Mouse (Mus musculus) neural tube, embryonic 14.5 days (tissue): ENCODE measurements around the gene Mphosph9. TPM values are rescaled to one million over a fixed set of nuclear protein-coding genes. Genes with fewer than 3 reads are reported as not detected.

ENCODE experiments used
- ATAC-seq: fragments of 200-750 bp; cut with Nextera tagmentation; 2 replicates; pipeline ENCODE4 v1.8.0; 2017; ENCODE audit warnings: low read depth, mild to moderate bottlenecking, moderate TSS enrichment, moderate library complexity
- H3K27ac ChIP-seq: fragments of 300-500 bp; sonication (generic); 2 replicates; pipeline ENCODE4 v1.5.1; 2014; ENCODE audit warnings: low read depth, mild to moderate bottlenecking, control low read depth, low read length, moderate library complexity, mixed read lengths
- H3K27me3 ChIP-seq: fragments of 300-500 bp; sonication (generic); 2 replicates; pipeline ENCODE4 v1.6.1; 2014; ENCODE audit warnings: low read length; ENCODE audit not compliant: control insufficient read depth, insufficient read depth
- H3K36me3 ChIP-seq: fragments of 300-500 bp; sonication (generic); 2 replicates; pipeline ENCODE4 v1.6.1; 2014; ENCODE audit warnings: low read length, mixed read lengths; ENCODE audit not compliant: control insufficient read depth, insufficient read depth
- H3K4me1 ChIP-seq: fragments of 300-500 bp; sonication (generic); 2 replicates; pipeline ENCODE4 v1.6.1; 2014; ENCODE audit warnings: low read length; ENCODE audit not compliant: control insufficient read depth, insufficient read depth
- H3K4me2 ChIP-seq: fragments of 300-500 bp; sonication (generic); 2 replicates; pipeline ENCODE4 v1.6.1; 2014; ENCODE audit warnings: mild to moderate bottlenecking, low read depth, low read length, control low read depth
- H3K4me3 ChIP-seq: fragments of 300-500 bp; sonication (generic); 2 replicates; pipeline ENCODE4 v1.5.1; 2014; ENCODE audit warnings: low read depth, low read length, control low read depth, mixed read lengths
- H3K9ac ChIP-seq: fragments of 300-500 bp; sonication (generic); replicated peaks from 2 replicates; pipeline ENCODE4 v1.6.1; 2014; ENCODE audit warnings: low read depth, mild to moderate bottlenecking, control low read depth, low read length, mixed read lengths
- H3K9me3 ChIP-seq: fragments of 300-500 bp; sonication (generic); 2 replicates; pipeline ENCODE4 v1.6.1; 2016; ENCODE audit warnings: low read length; ENCODE audit not compliant: control insufficient read depth
- WGBS: fragments of 180-500 bp; shearing (Covaris S2); extraction: QIAGEN DNeasy Blood & Tissue Kit; methylation state at CpG from one replicate; pipeline ENCODE4 v1.1.7; 2014; 5-methylcytosine and 5-hydroxymethylcytosine counted together
- polyA plus RNA-seq: library from polyadenylated mRNA; unstranded; fragments of >200 nt; fragmentation: Nextera tagmentation; extraction: Ambion mirVana; gene quantifications from 2 replicates; pipeline ENCODE4 v1.2.1, GENCODE M21; 2014

Mphosph9 gene
- polyA plus RNA-seq, 1 experiment from 2014 or later = 18.8 TPM

DNA sequence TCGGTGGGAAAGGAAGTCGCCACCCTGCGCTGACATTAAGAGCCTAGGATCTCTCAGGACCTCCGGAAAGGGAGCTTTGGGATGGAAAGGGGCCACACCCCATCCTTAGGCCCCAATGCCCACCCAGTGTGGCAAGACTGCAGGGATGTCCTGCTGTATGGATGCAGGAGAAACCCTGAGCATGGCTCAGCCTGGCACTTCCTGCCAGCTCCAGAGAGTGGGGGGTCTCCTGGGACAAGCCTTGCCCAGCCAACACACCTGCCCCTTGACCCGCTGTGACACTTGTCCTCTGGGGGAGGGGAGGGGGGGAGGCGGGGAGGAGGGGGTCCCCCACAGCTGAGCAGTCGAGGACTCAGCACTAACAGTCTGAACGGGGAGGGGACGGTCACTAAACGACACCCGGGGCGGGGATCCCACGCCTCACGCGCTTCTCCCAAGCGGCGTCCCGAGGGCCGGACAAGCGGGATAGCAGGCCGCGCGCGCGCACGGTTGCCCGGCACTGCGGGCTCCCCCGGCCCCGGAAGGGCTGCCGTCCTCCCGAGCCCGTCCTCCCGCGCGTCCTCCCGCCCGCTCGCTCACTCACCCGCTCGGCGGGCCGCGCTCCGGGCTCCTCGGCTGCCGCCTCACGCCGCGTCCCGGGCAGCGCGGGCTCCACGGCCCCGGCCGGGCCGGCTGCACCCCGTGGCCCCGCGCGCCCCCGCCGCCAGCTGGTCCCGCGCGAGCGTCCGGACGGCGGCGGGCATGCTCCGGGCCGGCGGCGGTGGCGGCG, 78.7 kb downstream of the Mphosph9 start:
- Histone ChIP-seq H3K9me3 (no peaks in the 10 kb centered on the region), H3K27me3 (no peaks in the 10 kb centered on the region), H3K27ac (peak overlapping the region; percentile 69), H3K9ac (peak overlapping the region; percentile 80), H3K4me1 (peaks cover 11% of the 10 kb centered on the region), H3K4me3 (peak overlapping the region; percentile 61), H3K4me2 (peak overlapping the region; percentile 89), H3K36me3 (no peaks in the 10 kb centered on the region)
- under 1% methylated on average over 39 of the region's 77 CpGs for WGBS
- ATAC-seq = peak; percentile 74

DNA sequence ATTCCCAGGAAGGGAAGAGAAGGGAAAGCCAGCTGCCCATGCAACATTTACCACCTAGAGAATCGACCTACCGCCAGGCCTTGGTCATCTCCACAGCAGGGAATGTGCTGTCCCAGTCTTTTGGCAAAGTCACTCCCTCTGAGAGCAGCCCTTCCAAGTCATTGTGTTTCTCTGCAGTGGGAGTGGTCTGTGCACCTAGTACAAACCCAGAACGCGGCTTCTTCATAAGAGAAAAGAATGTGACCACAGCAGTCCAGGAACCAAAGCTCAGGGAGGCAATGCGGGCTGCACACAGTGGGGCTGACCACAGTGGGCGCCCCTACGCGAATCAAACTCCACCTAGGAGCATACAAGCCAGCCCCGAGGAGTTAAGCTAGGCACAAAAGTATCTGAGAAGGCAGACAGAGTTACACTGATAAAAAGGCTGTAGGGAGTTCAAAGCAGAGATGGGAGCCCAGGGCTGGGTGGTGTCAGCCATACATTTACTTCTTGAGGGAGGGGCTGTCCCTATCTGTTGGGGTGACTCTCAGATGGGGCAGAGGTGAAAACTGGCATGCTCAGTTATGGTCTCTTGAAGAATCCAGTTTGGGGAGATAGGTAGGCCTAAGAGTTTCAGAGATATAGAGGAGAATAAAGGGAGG, 79.7 kb downstream of the Mphosph9 start:
- Histone ChIP-seq H3K27me3 (no peaks in the 10 kb centered on the region), H3K36me3 (no peaks in the 10 kb centered on the region), H3K9ac (peak overlapping the region; percentile 80; the same call in 1 of the 2 replicates), H3K9me3 (no peaks in the 10 kb centered on the region), H3K4me1 (peaks cover 11% of the 10 kb centered on the region), H3K4me2 (peak overlapping the region; percentile 89), H3K4me3 (peak overlapping the region; percentile 61; the same call in 1 of the 2 replicates), H3K27ac (no peak overlapping the region)
- ATAC-seq = no peak
- 20% methylated on average over 9 of the region's 9 CpGs for WGBS

DNA sequence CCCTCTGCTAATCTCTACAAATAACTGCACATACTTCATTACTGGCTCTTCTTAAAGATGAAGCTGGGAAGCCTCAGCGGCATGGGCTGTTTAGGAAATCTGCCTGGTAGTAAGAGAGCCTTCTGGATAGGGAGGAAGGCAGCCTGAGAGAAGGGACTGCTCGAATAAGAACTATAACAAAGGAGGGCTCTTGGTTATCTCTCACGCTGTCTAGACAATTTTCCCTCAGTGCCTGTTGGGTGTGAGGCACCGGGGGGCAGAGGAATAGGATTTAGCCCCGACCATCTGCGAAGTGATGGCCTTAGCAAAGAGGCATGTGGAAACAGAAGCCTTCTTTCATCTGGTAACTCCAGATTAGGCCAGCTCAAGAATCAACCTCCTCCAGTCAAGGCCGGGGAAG, 80.5 kb downstream of the Mphosph9 start:
- Histone ChIP-seq H3K9me3 (no peaks in the 10 kb centered on the region), H3K4me1 (peaks cover 13% of the 10 kb centered on the region), H3K27ac (no peak overlapping the region), H3K4me3 (no peak overlapping the region), H3K36me3 (no peaks in the 10 kb centered on the region), H3K9ac (no peak overlapping the region), H3K4me2 (no peak overlapping the region), H3K27me3 (no peaks in the 10 kb centered on the region)
- no peak for ATAC-seq
- whole genome bisulfite sequencing = 53% methylated on average over 7 of the region's 7 CpGs

DNA sequence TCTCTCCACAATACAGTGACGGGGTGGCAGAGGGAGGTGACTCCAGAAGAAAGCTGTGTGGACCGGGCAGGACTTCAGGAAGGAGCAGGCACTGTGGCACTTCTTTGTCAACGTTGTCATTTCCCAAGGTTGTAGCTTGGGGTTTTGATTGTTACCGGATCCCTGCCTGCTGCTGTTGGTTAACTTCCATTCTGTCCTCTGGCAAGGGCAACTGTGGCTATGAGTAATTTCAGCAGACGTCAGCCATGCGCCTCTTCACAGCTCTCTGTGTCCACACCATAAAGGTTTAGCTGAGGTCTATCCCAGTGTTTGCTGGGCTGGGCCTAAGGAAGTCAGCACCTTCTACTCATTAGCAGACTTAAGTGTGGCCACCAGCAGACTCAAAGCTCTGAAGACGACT, 82.9 kb downstream of the Mphosph9 start:
- Histone ChIP-seq H3K4me3 (no peak overlapping the region), H3K27ac (no peak overlapping the region), H3K9me3 (no peaks in the 10 kb centered on the region), H3K36me3 (no peaks in the 10 kb centered on the region), H3K27me3 (no peaks in the 10 kb centered on the region), H3K4me1 (peaks cover 27% of the 10 kb centered on the region), H3K4me2 (no peak overlapping the region), H3K9ac (no peak overlapping the region)
- WGBS = 91% methylated on average over 7 of the region's 7 CpGs
- ATAC-seq = no peak

DNA sequence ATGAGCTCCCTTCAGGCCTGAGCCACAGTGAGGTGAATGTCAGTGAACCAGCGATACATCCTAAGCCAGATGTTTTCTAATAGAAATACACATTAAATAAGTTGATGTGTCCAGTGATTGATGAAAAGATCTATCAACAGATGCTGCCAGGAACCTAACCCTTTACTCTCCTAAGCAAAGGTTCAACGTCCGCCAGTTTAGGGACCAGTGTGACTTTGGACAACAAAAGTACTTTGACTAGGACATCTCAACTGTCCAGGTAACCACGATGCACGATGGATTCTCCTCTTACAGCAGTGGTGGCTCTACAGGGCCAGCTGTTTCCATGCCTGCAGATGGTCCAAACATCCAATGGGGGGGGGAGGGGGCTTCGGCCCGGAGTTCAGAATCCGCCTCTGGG, 83.3 kb downstream of the Mphosph9 start:
- H3K9ac ChIP-seq = no peak overlapping the region
- H3K4me3 ChIP-seq = no peak overlapping the region
- 97% methylated on average over 8 of the region's 8 CpGs for WGBS
- no peak for ATAC-seq
- H3K4me2 ChIP-seq = no peak overlapping the region
- H3K9me3 ChIP-seq = no peaks in the 10 kb centered on the region
- peaks cover 27% of the 10 kb centered on the region for H3K4me1 ChIP-seq
- no peaks in the 10 kb centered on the region for H3K27me3 ChIP-seq
- H3K36me3 ChIP-seq = no peaks in the 10 kb centered on the region
- H3K27ac ChIP-seq = no peak overlapping the region

DNA sequence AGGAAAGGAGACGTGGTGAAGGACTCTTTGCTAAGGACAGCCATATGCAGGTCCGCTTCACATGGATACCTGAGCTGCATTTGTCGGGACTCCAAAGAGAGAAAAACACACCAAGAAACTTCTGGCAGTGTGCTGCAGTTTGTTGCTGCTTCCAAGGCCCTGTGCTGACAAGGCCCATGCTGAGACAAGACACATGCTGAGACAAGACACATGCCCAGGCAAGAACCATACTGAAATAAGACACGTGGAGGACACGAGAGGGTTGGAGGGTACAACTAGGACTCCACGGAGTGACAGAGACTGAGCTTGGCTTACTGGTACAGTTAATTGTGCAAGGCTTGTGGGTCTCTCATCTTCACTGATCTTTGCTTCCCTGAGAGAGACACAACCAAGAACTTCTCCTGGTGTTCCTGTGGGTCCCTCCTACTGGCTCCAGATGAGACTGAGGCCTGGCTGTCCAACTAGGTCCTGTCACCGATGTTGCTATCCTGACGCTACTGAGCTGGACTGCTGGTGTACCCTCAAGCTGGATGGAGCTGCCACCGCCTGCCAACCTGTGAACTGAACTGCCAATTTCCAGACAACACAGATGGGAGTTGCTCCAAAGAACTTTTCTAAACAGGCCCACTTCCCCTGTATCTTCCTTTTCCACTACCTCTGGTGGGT, 84.4 kb downstream of the Mphosph9 start:
- H3K4me3 ChIP-seq = no peak overlapping the region
- no peaks in the 10 kb centered on the region for H3K9me3 ChIP-seq
- H3K4me1 ChIP-seq = peaks cover 21% of the 10 kb centered on the region
- 92% methylated on average over 9 of the region's 9 CpGs for WGBS
- H3K27me3 ChIP-seq = no peaks in the 10 kb centered on the region
- H3K4me2 ChIP-seq = no peak overlapping the region
- H3K36me3 ChIP-seq = no peaks in the 10 kb centered on the region
- H3K9ac ChIP-seq = no peak overlapping the region
- no peak for ATAC-seq
- H3K27ac ChIP-seq = no peak overlapping the region

DNA sequence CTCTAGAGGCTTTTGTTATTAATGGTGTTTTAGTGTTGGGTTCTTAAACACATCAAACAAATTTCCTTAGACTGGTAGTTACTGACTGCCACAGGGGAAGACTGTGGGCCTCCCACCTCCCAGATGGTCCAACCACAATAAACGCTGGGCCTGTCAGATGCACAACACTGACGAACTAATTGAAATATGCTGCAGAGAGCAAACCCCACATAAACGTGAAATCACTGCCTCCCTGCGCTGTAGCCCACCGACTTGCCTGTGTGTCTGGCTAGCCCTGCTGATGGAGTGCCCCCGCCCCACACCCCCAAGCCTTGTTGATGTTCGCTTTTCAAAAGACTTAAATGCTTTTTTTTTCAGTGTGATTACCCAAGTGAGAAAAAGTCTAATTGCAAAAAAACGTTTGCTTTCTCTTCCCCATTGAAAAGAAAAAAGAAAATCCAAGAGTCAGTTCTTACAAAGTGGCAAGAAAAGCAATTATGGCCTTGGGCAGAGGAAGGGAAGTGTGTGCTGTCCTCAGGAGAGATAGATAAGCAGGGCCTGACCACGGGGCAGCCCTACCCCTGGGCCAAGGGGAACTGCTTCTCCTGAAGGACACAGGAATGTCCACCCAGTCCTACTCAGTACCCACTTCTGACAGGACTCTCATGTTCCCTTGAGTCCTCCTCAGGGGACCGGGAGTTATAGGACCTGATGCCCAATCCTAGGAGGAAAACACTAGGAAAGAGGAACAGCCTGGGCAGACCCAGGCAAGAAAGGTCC, 85.9 kb downstream of the Mphosph9 start:
- peak; percentile 49; the same call in 1 of the 2 replicates for ATAC-seq
- 0 out of 2 replicates have a peak overlapping the region, but pooled peaks have one; percentile 3 for H3K9ac ChIP-seq
- H3K4me2 ChIP-seq = peak overlapping the region; percentile 22; the same call in 1 of the 2 replicates
- H3K4me1 ChIP-seq = peaks cover 21% of the 10 kb centered on the region
- H3K9me3 ChIP-seq = no peaks in the 10 kb centered on the region
- H3K4me3 ChIP-seq = no peak overlapping the region
- H3K27me3 ChIP-seq = no peaks in the 10 kb centered on the region
- WGBS = 25% methylated on average over 10 of the region's 10 CpGs
- H3K36me3 ChIP-seq = no peaks in the 10 kb centered on the region
- peak overlapping the region; percentile 73; the same call in 1 of the 2 replicates for H3K27ac ChIP-seq

DNA sequence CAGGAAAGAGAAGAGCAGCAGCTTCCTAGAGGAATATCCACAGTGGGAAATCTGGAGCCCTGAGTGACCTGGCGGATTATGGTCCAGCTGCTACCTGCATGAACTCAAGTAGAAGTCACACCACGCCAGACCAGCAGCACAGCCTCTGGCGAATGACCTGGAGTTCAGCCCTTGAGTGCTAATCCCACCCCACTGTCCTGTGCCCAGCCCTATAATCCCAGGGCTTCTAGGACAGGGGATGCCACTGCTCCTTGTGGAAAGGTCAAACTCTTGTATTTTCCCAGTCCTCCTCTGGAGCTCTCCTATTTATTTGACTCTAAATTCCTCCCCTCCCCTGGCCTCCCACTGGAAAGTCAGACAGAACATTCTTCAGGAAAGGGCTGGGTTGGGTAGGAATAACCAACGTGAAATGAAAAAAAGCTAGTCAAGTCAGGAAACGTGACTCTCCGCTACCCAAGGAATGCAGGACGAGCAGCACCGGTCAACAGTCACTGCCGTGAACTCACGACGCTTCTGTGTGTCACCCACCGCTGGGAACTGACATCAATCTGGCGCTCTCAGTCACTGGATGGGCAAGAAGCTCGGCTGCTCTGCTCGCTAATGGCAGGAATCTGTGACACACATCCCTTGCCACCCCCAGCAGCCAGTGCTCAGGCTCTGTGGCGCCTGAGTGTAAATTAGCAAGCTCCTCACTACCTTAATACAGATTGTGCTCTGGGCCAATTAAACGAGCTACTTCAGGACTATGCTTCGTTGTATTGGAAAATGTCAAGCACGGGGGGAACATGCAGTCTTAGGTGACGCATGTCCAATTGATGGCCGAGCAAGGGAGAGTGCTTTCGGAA, 86.7 kb downstream of the Mphosph9 start:
- WGBS = 21% methylated on average over 22 of the region's 22 CpGs
- Histone ChIP-seq H3K27ac (peak overlapping the region; percentile 73), H3K4me3 (no peak overlapping the region), H3K9me3 (no peaks in the 10 kb centered on the region), H3K9ac (peak overlapping the region; percentile 11; the same call in 1 of the 2 replicates), H3K4me2 (peak overlapping the region; percentile 22), H3K27me3 (no peaks in the 10 kb centered on the region), H3K4me1 (peaks cover 21% of the 10 kb centered on the region), H3K36me3 (no peaks in the 10 kb centered on the region)
- peak; percentile 65; the same call in 1 of the 2 replicates for ATAC-seq
